Mouse (Mus musculus): ENCODE measurements around the gene Adamts3.

The Adamts3 gene

GRCm38 (mm10) chr5:89711116-89711859 is 171.8 kb downstream of the Adamts3 start:
- no peak for DNase-seq (ENCODE audit: low spot score in 2 of 2)

GRCm38 (mm10) chr5:89709459-89709858 is 173.7 kb downstream of the Adamts3 start:
- no peak for DNase-seq (ENCODE audit: low spot score in 2 of 2)

GRCm38 (mm10) chr5:89704264-89704663 is 178.9 kb downstream of the Adamts3 start:
- no peak for DNase-seq (ENCODE audit: low spot score in 2 of 2)

- no peak for DNase-seq (ENCODE audit: low spot score in 2 of 2)
Observed at GRCm38 (mm10) chr5:89701241-89702007, 181.7 kb downstream of the Adamts3 start.

- no peak for DNase-seq (ENCODE audit: low spot score in 2 of 2)
Observed at GRCm38 (mm10) chr5:89687826-89688225, 195.3 kb downstream of the Adamts3 start.

- peak in 1 of 2 experiments; percentile 44 for DNase-seq (ENCODE audit: low spot score in 2 of 2)
Observed at GRCm38 (mm10) chr5:89679871-89680536, 203.1 kb downstream of the Adamts3 start.

GRCm38 (mm10) chr5:89678148-89678547 is 205.0 kb downstream of the Adamts3 start:
- DNase-seq (ENCODE audit: low spot score in 2 of 2): no peak

- no peak for DNase-seq (ENCODE audit: low spot score in 2 of 2)
Observed at GRCm38 (mm10) chr5:89674066-89674848, 208.9 kb downstream of the Adamts3 start.

- DNase-seq (ENCODE audit: low spot score in 2 of 2): no peak
Observed at GRCm38 (mm10) chr5:89672950-89673349, 210.2 kb downstream of the Adamts3 start.

GRCm38 (mm10) chr5:89654327-89654726 is 228.8 kb downstream of the Adamts3 start:
- no peak for DNase-seq (ENCODE audit: low spot score in 2 of 2)

- no peak for DNase-seq (ENCODE audit: low spot score in 2 of 2)
Observed at GRCm38 (mm10) chr5:89653862-89654261, 229.3 kb downstream of the Adamts3 start.

- DNase-seq (ENCODE audit: low spot score in 2 of 2): no peak
Observed at GRCm38 (mm10) chr5:89646940-89647339, 236.2 kb downstream of the Adamts3 start.

- DNase-seq (ENCODE audit: low spot score in 2 of 2): no peak
Observed at GRCm38 (mm10) chr5:89635434-89635833, 247.7 kb downstream of the Adamts3 start.

- DNase-seq (ENCODE audit: low spot score in 2 of 2): no peak
Observed at GRCm38 (mm10) chr5:89631599-89631998, 251.5 kb downstream of the Adamts3 start.

Measured in spleen, postnatal 10 days (tissue).